Mouse (Mus musculus): ENCODE data around the gene Klk1b5.
"Not testable (repeated sequence)": the region's sequence is repeated elsewhere in the genome, so short reads cannot be mapped to it uniquely, and the experiment has no call there.

Klk1b5 gene
- long read RNA-seq, experiment 1 = 0 reads
- long read RNA-seq, experiment 2 = 0 reads

DNA sequence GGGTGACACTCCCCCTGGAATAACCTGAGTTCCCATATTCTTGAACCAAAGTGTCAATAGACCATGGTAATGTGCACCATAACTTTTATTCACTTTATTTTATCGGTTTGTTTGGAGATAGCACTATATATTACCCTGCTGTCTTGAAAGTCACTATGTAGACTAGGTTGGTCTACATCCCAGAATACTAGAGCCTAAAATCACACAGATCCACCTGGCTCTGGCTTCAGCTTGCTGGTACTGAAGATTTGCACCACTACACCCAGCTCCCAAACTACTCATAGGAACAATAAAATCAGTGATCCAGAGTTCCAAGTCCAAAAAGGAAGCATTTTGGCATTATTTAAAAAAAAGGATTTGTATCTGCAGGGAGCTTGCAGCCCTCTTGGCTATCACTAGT is at the start of gene Klk1b5:
Gene Klk1b5 (plus strand): TSS at position 301 of the 400 bp plus-strand sequence.
- intact Hi-C loops (cut with DNase I) = no loop called here

DNA sequence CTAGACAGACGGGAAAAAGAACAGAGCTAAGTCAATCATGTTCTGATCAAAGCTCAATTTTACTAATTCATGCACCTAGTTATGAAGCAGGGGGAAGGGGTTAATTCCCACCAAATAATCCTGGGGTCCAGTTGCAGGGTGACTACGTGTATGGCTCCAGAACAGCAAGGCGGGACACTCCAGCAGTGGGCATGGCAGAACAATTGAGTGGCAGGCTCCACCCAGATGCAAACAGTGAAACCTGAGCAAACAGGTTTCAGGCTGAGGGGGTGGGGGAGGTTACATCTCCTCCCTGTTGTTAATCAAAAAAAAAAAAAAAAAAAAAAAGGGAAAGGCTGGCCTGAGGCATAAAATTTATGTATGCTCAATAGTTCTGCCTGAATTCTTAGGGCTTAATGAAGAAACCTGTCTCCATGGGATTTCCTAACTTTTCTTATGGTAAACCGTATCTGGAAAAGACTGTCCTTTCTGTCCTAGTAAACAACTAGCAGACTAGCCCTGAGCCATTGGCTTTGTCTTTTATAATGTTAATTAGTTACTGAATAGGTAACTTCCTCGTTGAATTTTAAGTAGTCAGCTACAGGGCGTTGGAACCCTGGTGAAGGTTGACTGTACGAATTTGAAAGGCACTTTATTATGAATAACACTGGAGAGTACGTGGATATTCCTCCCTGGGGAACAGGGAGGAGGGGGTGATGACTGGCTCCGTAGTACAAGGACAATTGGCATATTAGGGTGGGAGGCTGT is 36.3 kb upstream of the Klk1b5 start:
- intact Hi-C loops (cut with DNase I) = no loop called here

DNA sequence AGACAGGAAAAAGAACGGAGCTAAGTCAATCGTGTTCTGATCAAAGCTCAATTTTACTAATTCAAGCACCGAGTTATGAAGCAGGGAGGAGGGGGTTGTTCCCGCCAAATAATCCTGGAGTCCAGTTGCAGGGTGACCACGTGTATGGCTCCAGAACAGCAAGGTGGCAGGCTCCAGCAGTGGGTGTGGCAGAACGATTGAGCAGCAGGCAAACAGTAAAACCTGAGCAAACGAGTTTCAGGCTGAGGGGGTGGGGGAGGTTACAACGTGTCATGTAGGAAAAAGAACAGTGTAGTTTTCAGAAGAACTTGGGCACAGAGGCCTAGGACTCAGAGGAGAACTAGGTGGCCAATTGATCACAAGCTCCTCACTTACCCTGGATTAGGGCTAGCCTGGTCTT is 29.2 kb upstream of the Klk1b5 start:
- intact Hi-C loops (cut with DNase I) = not testable (repeated sequence)

DNA sequence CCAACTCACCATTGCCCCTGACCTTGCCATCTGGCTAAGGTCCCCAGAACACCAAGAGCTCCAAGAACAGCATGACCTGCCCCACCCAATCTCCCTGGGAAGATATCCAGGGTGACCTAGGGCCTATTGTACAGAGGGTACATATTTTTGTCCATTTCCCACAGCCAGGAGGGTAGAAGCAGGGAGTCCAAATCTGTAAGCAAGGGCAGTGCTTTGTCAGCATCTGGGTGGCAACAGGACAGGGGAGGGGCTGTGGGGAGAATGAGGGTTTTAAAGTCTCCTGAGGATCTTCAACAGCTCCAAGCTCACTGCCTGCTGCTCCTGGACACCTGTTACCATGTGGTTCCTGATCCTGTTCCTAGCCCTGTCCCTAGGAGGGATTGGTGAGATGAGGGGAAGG is 27.8 kb upstream of the Klk1b5 start, which contains the start of gene Klk1b24:
Gene Klk1b24 (plus strand): TSS at position 301 of the 400 bp plus-strand sequence.
- intact Hi-C loops (cut with DNase I) = not testable (repeated sequence)

- intact Hi-C loops (cut with DNase I) = not testable (repeated sequence)
Observed at GRCm38 (mm10) chr7:44193466-44193865, 22.3 kb upstream of the Klk1b5 start.

GRCm38 (mm10) chr7:44197891-44198290 is 17.9 kb upstream of the Klk1b5 start, which contains the start of gene Klk1b3:
TSS of gene Klk1b3 (plus strand) at chr7:44198191.
- intact Hi-C loops (cut with DNase I) = no loop called here

DNA sequence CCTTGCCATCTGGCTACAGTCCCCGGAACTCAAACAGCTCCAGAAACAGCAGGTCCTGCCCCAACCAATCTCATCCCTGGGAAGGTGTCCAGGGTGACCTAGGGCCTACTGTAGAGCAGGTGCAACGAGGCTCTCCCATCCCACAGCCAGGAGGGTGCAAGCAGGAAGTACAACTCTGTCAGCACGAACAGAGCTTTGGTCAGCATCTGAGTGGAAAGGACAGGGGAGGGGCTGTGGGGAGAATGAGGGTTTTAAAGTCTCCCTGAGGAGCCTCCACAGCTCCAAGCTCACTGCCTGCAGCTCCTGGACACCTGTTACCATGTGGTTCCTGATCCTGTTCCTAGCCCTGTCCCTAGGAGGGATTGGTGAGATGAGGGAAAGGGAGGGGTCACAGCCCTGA is 8.6 kb upstream of the Klk1b5 start, which contains the start of gene Klk1b4:
Gene Klk1b4 (plus strand): TSS at position 301 of the 400 bp plus-strand sequence.
- intact Hi-C loops (cut with DNase I) = not testable (repeated sequence)

GRCm38 (mm10) chr7:44208307-44208706 is 7.4 kb upstream of the Klk1b5 start:
- intact Hi-C loops (cut with DNase I) = no loop called here

GRCm38 (mm10) chr7:44221601-44222000 is 5.9 kb downstream of the Klk1b5 start:
- intact Hi-C loops (cut with DNase I) = not testable (repeated sequence)

- intact Hi-C loops (cut with DNase I) = not testable (repeated sequence)
Observed at GRCm38 (mm10) chr7:44222335-44222734, 6.6 kb downstream of the Klk1b5 start.

GRCm38 (mm10) chr7:44225076-44225475 is 9.3 kb downstream of the Klk1b5 start, which contains the start of gene Klk1:
TSS of gene Klk1 (plus strand) at chr7:44225360.
- intact Hi-C loops (cut with DNase I) = no loop called here

DNA sequence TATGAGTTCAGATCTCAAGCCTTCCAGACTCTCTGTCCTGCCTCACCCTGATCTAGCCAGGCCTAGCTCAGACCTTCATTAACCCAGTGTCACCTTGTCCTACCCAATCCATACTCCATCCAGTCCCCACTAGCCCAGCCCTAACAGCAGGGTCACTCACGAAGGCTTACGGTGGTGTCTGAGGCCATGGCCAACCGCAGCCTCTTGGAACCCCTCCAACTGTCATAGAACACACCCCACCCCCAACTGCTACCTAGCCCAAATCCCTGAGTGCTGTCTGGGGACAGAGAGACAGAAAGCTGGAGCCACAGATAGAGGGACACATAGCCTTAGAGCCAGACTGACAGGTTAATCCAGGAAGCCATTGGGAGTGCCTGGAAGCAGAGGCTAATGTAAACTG is 20.2 kb downstream of the Klk1b5 start, which contains the start of gene Gm36864:
Gene Gm36864 (plus strand): TSS at position 269 of the 400 bp plus-strand sequence.
- intact Hi-C loops (cut with DNase I) = no loop called here

DNA sequence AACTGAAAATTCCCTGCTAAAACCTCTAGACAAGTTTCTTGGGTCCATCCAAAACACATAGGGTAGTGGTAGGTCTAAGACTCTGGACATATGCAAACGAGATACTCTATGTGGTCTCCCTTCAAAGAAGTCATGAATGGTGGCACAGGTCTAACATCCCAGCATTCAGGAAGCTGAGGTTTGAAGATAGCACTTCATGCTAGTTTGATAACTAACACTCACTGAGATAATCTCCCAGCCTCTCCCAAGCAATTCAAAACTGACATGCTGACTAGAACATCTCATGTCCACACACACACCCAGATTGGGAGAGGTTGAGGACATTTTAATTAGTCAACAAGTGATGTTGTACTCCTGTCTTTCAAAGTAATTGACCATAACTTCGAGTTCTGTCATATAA is 24.2 kb downstream of the Klk1b5 start:
- intact Hi-C loops (cut with DNase I) = no loop called here

DNA sequence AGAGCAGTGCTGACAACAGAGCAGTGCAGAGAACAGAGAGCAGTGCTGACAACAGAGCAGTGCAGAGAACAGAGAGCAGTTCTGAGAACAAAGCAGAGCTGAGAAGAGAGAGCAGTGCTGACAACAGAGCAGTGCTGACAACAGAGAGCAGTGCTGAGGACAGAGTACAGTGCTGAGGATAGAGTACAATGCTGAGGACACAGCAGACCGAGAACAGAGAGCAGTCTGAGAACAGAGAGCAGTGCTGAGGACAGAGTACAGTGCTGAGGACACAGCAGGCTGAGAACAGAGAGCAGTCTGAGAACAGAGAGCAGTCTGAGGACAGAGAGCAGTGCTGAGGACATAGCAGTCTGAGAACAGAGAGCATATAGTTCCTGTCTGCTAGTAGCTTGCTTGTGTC is 25.0 kb downstream of the Klk1b5 start:
- intact Hi-C loops (cut with DNase I) = no loop called here

DNA sequence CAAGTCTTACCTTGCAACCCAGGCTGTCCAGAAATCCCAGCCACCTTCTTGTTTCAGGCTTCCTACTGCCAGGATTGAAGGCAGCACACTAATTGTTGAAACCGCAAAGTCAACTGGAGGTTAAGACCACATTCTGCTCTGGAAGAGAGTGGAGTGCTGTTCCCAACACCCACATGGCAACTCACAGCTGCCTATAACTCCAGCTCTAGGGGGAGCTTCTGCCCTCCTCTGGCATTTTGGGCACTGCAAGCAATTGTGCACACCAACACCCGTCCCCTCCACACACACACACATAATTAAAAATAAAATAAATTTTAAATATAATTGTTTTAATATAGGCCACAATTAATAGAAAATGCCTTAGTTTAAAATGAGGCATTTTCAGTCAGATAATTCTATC is 25.4 kb downstream of the Klk1b5 start:
- intact Hi-C loops (cut with DNase I) = no loop called here

DNA sequence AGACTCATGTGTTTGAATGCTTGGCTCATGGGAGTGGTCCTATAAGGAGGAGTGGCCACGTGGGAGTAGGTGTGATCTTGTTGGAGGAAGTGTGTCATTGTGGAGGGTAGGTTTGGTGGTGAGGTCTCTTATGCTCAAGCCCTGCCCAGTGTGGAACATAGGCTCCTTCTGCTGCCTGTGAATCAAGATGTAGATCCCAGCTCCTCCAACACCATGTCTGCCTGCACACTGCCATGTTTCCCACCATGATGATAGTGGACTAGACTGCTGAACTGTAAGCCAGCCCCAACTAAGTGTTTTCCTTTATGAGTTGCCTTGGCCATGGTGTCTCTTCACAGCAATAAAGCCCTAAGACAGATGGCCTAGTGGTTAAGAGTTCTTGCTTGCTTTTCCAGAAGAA is 28.3 kb downstream of the Klk1b5 start:
- intact Hi-C loops (cut with DNase I) = no loop called here

DNA sequence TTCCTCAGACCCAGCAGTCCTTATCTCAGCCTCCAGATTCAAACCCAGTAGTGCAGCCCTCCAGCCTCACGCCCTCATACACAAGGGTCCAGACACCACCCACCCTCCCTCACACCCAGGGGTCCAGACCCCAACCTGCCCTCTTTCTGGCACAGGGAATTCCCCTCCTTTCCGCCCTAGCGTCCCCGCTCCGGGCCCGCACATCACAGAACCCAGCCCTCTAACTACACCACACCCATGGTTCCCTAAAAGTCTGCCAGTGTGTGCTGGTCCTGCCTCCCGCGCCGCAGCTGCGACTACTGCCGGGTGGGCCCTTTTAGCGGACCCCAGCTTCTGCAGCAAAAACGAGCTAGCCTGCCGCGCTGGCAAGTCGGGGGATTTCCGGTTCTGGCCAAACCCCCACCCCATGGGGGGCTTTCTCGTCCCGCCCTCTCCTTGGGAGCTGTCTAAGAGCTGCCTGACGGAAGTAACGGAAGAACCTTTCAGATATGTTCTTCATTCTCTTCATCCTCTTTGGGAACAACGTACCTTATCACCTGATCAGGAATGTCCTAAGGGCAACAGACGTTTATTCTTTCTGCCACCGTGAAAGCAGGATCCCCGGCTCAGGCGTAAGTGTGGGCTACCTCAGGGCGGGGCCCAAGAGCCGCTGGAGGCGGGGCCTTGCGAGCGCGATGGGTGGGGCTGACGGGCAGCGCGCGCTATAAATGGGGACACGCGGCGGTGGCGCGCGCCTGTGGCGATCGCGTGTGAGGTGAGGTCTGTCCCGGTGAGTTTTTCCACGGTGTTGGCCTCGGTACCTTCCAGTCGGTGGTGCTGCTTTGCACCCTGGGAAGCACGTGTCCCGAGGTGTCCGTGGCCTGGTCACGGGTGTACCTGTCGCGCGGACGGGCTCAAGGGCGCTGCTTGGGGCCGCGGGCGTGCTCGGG is 30.6 kb downstream of the Klk1b5 start, which contains the start of the genes 1700028J19Rik and 2410002F23Rik:
Gene 1700028J19Rik (minus strand): TSS at position 641 of the 929 bp plus-strand sequence.
Gene 2410002F23Rik (plus strand): TSS at position 668 of the 929 bp plus-strand sequence.
- intact Hi-C loops (cut with DNase I) = no loop called here

DNA sequence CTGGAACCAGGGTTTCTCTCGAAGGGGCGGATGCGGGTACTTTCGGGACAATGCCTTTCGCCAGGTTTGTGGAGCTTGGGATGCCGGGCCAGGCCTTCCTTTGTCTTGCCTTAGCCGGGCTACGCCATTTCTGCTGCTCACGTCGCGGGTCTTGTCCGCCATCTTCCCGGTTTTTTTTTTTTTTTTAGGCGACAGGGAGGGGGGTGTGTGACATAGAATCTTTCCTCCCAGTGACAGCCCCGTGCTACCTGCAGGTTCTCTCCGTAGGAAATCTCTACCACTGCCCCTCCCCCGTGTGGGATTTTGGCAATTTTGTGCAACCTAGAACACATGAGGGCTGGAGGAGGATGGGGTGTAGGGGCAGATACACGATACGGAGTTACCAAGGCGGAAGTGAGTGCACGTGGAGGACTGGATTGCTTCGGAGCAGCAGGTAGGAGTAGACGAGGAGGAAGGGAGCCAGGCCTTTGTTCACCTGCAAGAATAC is 31.3 kb downstream of the Klk1b5 start:
- intact Hi-C loops (cut with DNase I) = no loop called here

GRCm38 (mm10) chr7:44247971-44248370 is 32.2 kb downstream of the Klk1b5 start:
- intact Hi-C loops (cut with DNase I) = no loop called here

- intact Hi-C loops (cut with DNase I) = no loop called here
Observed at GRCm38 (mm10) chr7:44249248-44249647, 33.5 kb downstream of the Klk1b5 start.

DNA sequence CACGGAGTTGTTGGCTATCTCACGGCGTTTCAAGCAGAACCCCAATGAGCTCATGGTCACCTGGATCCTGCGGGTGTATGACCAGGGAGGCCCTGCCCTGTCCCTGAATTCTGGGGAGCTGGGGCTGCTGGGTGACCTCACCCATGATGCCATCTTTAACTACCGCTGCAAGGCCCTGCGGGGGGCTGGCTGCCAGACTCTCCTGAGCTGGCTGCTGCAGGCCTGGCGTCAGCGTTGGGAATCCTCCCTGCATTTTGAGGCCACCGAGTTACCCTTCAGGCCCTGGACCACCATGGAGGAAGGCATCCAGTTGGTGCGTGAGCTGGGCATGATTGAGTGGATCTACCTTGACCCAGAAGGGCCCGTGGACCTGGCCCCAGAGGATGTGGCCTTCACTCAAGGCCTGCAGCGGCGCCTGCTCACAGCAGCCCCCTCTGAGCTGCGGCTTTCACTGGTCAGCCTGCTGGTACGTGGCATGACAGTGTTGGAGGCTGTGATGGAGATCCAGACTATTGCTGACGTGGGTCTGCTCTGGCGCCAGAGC is 35.1 kb downstream of the Klk1b5 start:
- intact Hi-C loops (cut with DNase I) = not testable (repeated sequence)

All from adrenal gland (tissue).